ENCODE assay signal across 8 mouse cellular contexts in the genomic region with DNA sequence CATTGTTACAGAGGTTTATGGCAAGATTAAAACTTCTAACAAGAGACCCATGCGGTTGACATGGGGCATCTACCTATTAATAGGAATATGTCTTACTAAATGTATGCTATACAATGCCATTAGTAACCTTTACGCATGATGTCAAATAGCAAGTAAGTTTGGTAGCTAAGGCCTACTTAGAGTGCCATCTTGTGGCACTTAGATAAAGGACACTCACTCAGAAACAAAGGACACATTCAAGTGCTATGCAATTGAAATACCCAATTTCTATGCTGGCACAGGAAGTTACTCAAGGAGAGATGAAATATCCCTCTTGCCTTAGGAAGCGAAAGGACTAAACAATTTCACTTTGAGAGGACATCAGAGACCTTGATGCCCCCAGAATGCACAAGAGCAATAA. TPM values are rescaled to one million over a fixed set of nuclear protein-coding genes. Genes with fewer than 3 reads are reported as not detected.
A peak's percentile ranks its signal among the peaks of the same experiment; 100 is the strongest.
DNase-seq lines count a peak whose midpoint lies in the region; ATAC-seq and TF ChIP-seq lines count a peak whose summit lies in the region.

No protein-coding gene starts in this region.

- peak; percentile 18 to 22 for DNase-seq in heart, adult 18-20 months
- no peak for DNase-seq in heart, postnatal 25 days (ENCODE audit: low spot score)
- peak; percentile 3 for DNase-seq in testis, postnatal 10 days (ENCODE audit: low spot score)
- DNase-seq in testis, postnatal 14 days (ENCODE audit: low spot score) = no peak
- DNase-seq in stomach, postnatal 0 days (ENCODE audit: low spot score) = no peak
- DNase-seq in kidney, postnatal 4 days = no peak

- H3K4me3 ChIP-seq in hindbrain, embryonic 16.5 days (ENCODE audit: low read length) = no peak overlapping the region
- no peak overlapping the region for H3K4me3 ChIP-seq in stomach, postnatal 0 days (ENCODE audit: low read depth, low read length)

- no peak overlapping the region for H3K9ac ChIP-seq in hindbrain, embryonic 16.5 days (ENCODE audit: low read depth, low read length)
- H3K9ac ChIP-seq in stomach, postnatal 0 days (ENCODE audit: low read length) = no peak overlapping the region

- 0 out of 2 replicates have a peak, but pooled peaks cover 5% of the 10 kb centered on the region for H3K36me3 ChIP-seq in hindbrain, embryonic 16.5 days (ENCODE audit: control insufficient read depth, insufficient read depth, low read length)
- no peaks in the 10 kb centered on the region for H3K36me3 ChIP-seq in stomach, postnatal 0 days (ENCODE audit: control insufficient read depth, insufficient read depth, low read length)

- intact Hi-C loops in heart, postnatal 25 days (cut with DNase I) = loop anchor here (2.0 to 5.0 kb wide), 4 partner anchors 35 to 179 kb away; no protein-coding TSS in a partner anchor

- 46% methylated on average over 3 of the region's 3 CpGs for WGBS in hindbrain, embryonic 16.5 days
- 64% methylated on average over 3 of the region's 3 CpGs for WGBS in stomach, postnatal 0 days

- H3K4me1 ChIP-seq in hindbrain, embryonic 16.5 days (ENCODE audit: control insufficient read depth, insufficient read depth, low read depth, low read length) = no peaks in the 10 kb centered on the region
- H3K4me1 ChIP-seq in stomach, postnatal 0 days (replicated peaks; ENCODE audit: control insufficient read depth, insufficient read depth) = no peaks in the 10 kb centered on the region

- no peak for TF ChIP-seq EP300 in stomach, postnatal 0 days (optimal IDR thresholded peaks at IDR 0.05)

- no peak overlapping the region for H3K4me2 ChIP-seq in hindbrain, embryonic 16.5 days (ENCODE audit: low read length)
- H3K4me2 ChIP-seq in stomach, postnatal 0 days (replicated peaks; ENCODE audit: low read depth) = no peak overlapping the region

- TF ChIP-seq CTCF in stomach, postnatal 0 days (IDR thresholded peaks at IDR 0.05; ENCODE audit: low read depth) = peak; percentile 88

- no peaks in the 10 kb centered on the region for H3K27me3 ChIP-seq in hindbrain, embryonic 16.5 days (replicated peaks; ENCODE audit: control insufficient read depth, insufficient read depth, low read length)
- no peaks in the 10 kb centered on the region for H3K27me3 ChIP-seq in stomach, postnatal 0 days (ENCODE audit: control insufficient read depth, insufficient read depth, low read length)

- no peaks in the 10 kb centered on the region for H3K9me3 ChIP-seq in hindbrain, embryonic 16.5 days (ENCODE audit: control insufficient read depth, low read length)
- H3K9me3 ChIP-seq in stomach, postnatal 0 days (ENCODE audit: control insufficient read depth, low read length) = no peaks in the 10 kb centered on the region

- H3K27ac ChIP-seq in hindbrain, embryonic 16.5 days (ENCODE audit: low read depth, low read length) = peak overlapping the region; percentile 60; the same call in 1 of the 2 replicates
- no peak overlapping the region for H3K27ac ChIP-seq in stomach, postnatal 0 days (replicated peaks)

- peak; percentile 77 for ATAC-seq in hindbrain, embryonic 16.5 days
- ATAC-seq in stomach, postnatal 0 days (ENCODE audit: low FRiP score, low TSS enrichment) = no peak
- ATAC-seq in activated CD4-positive, CD25-positive, alpha-beta regulatory T cell, adult 4 months = no peak

RNA-seq across cellular contexts. Expression of gene Ddhd1, which starts 55.9 kb away (rescaled TPM):
- total RNA-seq in heart, adult 18-20 months (2021) = 10 to 100 TPM in 1 of 2 experiments, 1 to 10 TPM in 1; 7.2 to 11.0 TPM
- total RNA-seq in heart, postnatal 25 days (2021) = 1 to 10 TPM; 8.2 to 8.3 TPM
- polyA plus RNA-seq in hindbrain, embryonic 16.5 days (2015; fragmentation: Nextera tagmentation; extraction: Ambion mirVana) = 17.8 and 18.6 TPM in 2 replicates
- polyA plus RNA-seq in stomach, postnatal 0 days (2015; fragmentation: Nextera tagmentation; extraction: Ambion mirVana) = 4.4 and 4.5 TPM in 2 replicates
- 10 to 100 TPM in 1 of 2 experiments, 1 to 10 TPM in 1; 7.7 to 13.8 TPM for polyA plus RNA-seq in activated CD4-positive, CD25-positive, alpha-beta regulatory T cell, adult 4 months (2017; shearing (Covaris generic))

Comparison
In these comparisons a context has a peak if more than half of its experiments do, and no peak if none do; other contexts are left out.
1. DNase-seq: peak in heart, adult 18-20 months (2 of 2) and testis, postnatal 10 days (single experiment); none in heart, postnatal 25 days (single experiment), testis, postnatal 14 days (single experiment), stomach, postnatal 0 days (single experiment) and kidney, postnatal 4 days (0 of 2).